Mouse (Mus musculus) heart, postnatal 0 days (tissue): ENCODE data around the gene Slc25a21. TPM values are rescaled to one million over a fixed set of nuclear protein-coding genes. Genes with fewer than 3 reads are reported as not detected.

ENCODE experiments used
- ATAC-seq: fragments of 200-750 bp; cut with Nextera tagmentation; 2 replicates; pipeline ENCODE4 v1.8.0; 2017; ENCODE audit warnings: low read depth, moderate number of reproducible peaks, moderate library complexity; ENCODE audit not compliant: insufficient read depth
- DNase-seq: peaks from one replicate; pipeline ENCODE4 v3.0.0-alpha.2; 2016; ENCODE audit warnings: low spot score
- H3K27ac ChIP-seq: fragments of 300-500 bp; sonication (generic); 2 replicates; pipeline ENCODE4 v1.5.1; 2014; ENCODE audit warnings: low read depth, mild to moderate bottlenecking
- H3K27me3 ChIP-seq: fragments of 300-500 bp; sonication (generic); 2 replicates; pipeline ENCODE4 v1.6.1; 2014; ENCODE audit warnings: low read length, mixed read lengths; ENCODE audit not compliant: control insufficient read depth, insufficient read depth
- H3K36me3 ChIP-seq: fragments of 300-500 bp; sonication (generic); replicated peaks from 2 replicates; pipeline ENCODE4 v1.6.1; 2014; ENCODE audit warnings: low read length, mixed read lengths; ENCODE audit not compliant: control insufficient read depth, insufficient read depth
- H3K4me1 ChIP-seq: fragments of 300-500 bp; sonication (generic); 2 replicates; pipeline ENCODE4 v1.6.1; 2014; ENCODE audit warnings: antibody characterized with exemption; ENCODE audit not compliant: control insufficient read depth, insufficient read depth
- H3K4me2 ChIP-seq: fragments of 300-500 bp; sonication (generic); 2 replicates; pipeline ENCODE4 v1.6.1; 2014; ENCODE audit warnings: low read depth, mild to moderate bottlenecking, low read length, moderate library complexity
- H3K4me3 ChIP-seq: fragments of 300-500 bp; sonication (generic); 2 replicates; pipeline ENCODE4 v1.5.1; 2014; ENCODE audit warnings: low read depth, low read length
- H3K9ac ChIP-seq: fragments of 300-500 bp; sonication (generic); replicated peaks from 2 replicates; pipeline ENCODE4 v1.6.1; 2014; ENCODE audit warnings: low read depth, low read length, mixed read lengths
- H3K9me3 ChIP-seq: fragments of 300-500 bp; sonication (generic); replicated peaks from 2 replicates; pipeline ENCODE4 v1.6.1; 2016; ENCODE audit warnings: low read length; ENCODE audit not compliant: control insufficient read depth
- CTCF ChIP-seq: IDR thresholded peaks from 2 replicates; pipeline ENCODE4 v1.5.1; 2016; ENCODE audit warnings: antibody characterized with exemption, control low read depth, low read depth
- EP300 ChIP-seq: IDR thresholded peaks from 2 replicates; pipeline ENCODE4 v1.6.1; 2016; ENCODE audit warnings: antibody characterized with exemption, low read depth
- WGBS: fragments of 180-500 bp; shearing (Covaris S2); extraction: QIAGEN DNeasy Blood & Tissue Kit; methylation state at CpG from one replicate; pipeline ENCODE4 v1.1.7; 2014; 5-methylcytosine and 5-hydroxymethylcytosine counted together
- polyA plus RNA-seq: library from polyadenylated mRNA; unstranded; fragments of >200 nt; fragmentation: Nextera tagmentation; extraction: Ambion mirVana; gene quantifications from 2 replicates; pipeline ENCODE4 v1.2.1, GENCODE M21; 2015
- total RNA-seq: library from RNA; depleted of rRNA; stranded (reverse); fragments of >200 nt; gene quantifications from 2 replicates; pipeline ENCODE4 v1.2.3, GENCODE M21; 2014; ENCODE audit warnings: low replicate concordance

Slc25a21 gene
- total and polyA plus RNA-seq, 2 experiments from 2014 or later: 0.31 TPM; not detected in 1

DNA sequence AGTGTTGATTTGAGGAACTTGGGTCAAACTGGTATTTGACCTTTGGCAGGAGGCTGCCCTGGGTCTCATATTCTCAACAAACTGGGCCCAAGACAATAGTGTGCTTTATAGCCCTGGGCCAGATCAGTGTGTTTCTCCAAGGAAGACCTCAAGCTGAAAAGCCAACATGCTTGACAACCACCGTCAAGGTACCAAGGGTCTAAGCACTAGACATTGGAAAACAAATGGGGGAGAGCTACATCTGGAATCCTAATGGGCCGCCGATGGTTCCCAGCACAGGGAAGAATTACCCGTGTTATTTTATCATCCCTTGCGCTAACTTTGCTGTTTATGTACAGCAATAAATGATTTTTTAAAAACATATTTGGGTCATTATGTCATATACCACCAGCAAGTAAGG, 113.7 kb downstream of the Slc25a21 start:
- no peak overlapping the region for H3K4me2 ChIP-seq
- ATAC-seq (no peak), DNase-seq (no peak)
- 84% methylated on average over 5 of the region's 5 CpGs for WGBS
- no peaks in the 10 kb centered on the region for H3K4me1 ChIP-seq
- H3K36me3 ChIP-seq: no peaks in the 10 kb centered on the region
- H3K9me3 ChIP-seq: no peaks in the 10 kb centered on the region
- TF ChIP-seq EP300 (no peak), CTCF (no peak)
- no peaks in the 10 kb centered on the region for H3K27me3 ChIP-seq
- H3K9ac ChIP-seq: no peak overlapping the region
- no peak overlapping the region for H3K4me3 ChIP-seq
- no peak overlapping the region for H3K27ac ChIP-seq

DNA sequence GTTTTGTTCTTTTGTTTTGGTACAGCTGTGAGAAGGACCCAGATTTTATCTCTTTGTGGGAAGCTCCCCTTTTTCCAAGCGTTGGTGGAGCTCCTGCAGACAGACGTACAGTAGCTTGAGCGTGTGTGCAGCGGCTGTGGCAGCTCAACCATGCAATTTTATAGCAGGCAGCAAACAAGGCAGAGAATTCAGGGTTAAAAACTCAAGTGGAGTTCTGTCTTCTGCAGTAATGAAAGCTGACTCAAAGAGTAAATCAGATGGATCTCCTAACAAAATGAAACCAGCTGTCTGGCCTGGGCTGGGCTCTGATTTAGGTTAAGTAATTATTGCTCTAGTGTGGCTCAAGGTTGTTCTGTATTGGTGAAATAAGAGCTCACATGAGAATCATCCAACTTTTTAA, 120.7 kb downstream of the Slc25a21 start:
- no peak overlapping the region for H3K27ac ChIP-seq
- DNase-seq: no peak
- no peak overlapping the region for H3K4me3 ChIP-seq
- no peak overlapping the region for H3K9ac ChIP-seq
- no peaks in the 10 kb centered on the region for H3K9me3 ChIP-seq
- TF ChIP-seq EP300: no peak
- no peak for TF ChIP-seq CTCF
- H3K4me1 ChIP-seq: no peaks in the 10 kb centered on the region
- H3K4me2 ChIP-seq: no peak overlapping the region
- H3K36me3 ChIP-seq: no peaks in the 10 kb centered on the region
- 76% methylated on average over 4 of the region's 4 CpGs for WGBS
- H3K27me3 ChIP-seq: no peaks in the 10 kb centered on the region
- no peak for ATAC-seq

DNA sequence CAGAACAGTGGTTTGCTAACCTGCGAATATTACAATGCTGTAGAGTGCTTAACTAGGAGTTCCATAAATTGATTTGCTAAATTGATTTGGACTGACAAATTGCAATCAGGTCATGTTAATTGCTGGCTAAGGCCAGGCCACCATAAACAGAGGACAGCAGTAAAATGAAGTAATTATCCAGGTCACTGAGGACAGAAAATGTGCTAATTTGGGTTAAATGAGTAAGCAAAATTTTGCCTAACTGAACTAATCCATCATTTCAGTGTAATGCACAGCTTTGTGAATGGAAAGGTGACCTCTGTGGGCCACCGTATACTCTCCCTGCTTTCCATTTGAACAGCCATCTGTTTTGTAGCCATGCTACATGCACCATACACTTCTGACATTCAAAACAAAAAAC, 124.7 kb downstream of the Slc25a21 start:
- ATAC-seq: no peak
- WGBS: 82% methylated on average over 2 of the region's 2 CpGs
- TF ChIP-seq EP300: no peak
- no peak for TF ChIP-seq CTCF

GRCm38 (mm10) chr12:57068607-57069006, 128.7 kb downstream of the Slc25a21 start:
- DNase-seq (no peak), ATAC-seq (no peak)
- Histone ChIP-seq H3K36me3 (no peaks in the 10 kb centered on the region), H3K27me3 (no peaks in the 10 kb centered on the region), H3K4me2 (no peak overlapping the region), H3K9me3 (no peaks in the 10 kb centered on the region), H3K27ac (no peak overlapping the region), H3K4me3 (no peak overlapping the region), H3K4me1 (no peaks in the 10 kb centered on the region), H3K9ac (no peak overlapping the region)
- 45% methylated on average over 5 of the region's 5 CpGs for whole genome bisulfite sequencing
- TF ChIP-seq CTCF (no peak), EP300 (no peak)

More for the DNA sequence above, 124.7 kb downstream of the Slc25a21 start:
- Histone ChIP-seq H3K4me2 (no peak overlapping the region), H3K27me3 (no peaks in the 10 kb centered on the region), H3K4me3 (no peak overlapping the region), H3K9me3 (no peaks in the 10 kb centered on the region), H3K36me3 (no peaks in the 10 kb centered on the region), H3K27ac (no peak overlapping the region), H3K9ac (no peak overlapping the region), H3K4me1 (no peaks in the 10 kb centered on the region)
- no peak for DNase-seq

DNA sequence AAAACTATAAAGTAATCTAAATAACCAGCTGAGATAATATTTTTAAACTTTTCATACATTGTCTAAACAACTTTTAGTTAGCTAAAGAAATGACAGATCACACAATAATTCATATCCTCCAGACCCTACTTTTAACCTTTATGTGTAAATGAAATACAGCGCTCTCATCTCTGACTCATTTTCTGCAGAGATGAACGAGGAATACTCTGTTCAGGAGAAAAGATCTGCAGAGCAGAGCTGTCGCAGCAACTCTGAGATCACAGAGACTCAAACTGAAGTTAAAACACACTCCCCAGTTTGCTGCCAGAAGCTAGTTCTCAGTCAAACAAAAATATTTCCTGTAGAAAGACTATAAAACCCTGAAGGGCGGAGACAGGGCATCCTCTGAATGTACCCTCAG, 177.5 kb downstream of the Slc25a21 start:
- DNase-seq: no peak
- no peak for ATAC-seq
- 69% methylated on average over 4 of the region's 4 CpGs for WGBS

GRCm38 (mm10) chr12:57016845-57017244, 180.4 kb downstream of the Slc25a21 start:
- DNase-seq (no peak), ATAC-seq (no peak)
- TF ChIP-seq CTCF (no peak), EP300 (no peak)
- no peak overlapping the region for H3K27ac ChIP-seq
- no peaks in the 10 kb centered on the region for H3K4me1 ChIP-seq
- no peak overlapping the region for H3K9ac ChIP-seq
- H3K27me3 ChIP-seq: no peaks in the 10 kb centered on the region
- 59% methylated on average over 3 of the region's 3 CpGs for WGBS
- no peaks in the 10 kb centered on the region for H3K36me3 ChIP-seq
- H3K4me3 ChIP-seq: no peak overlapping the region
- H3K4me2 ChIP-seq: no peak overlapping the region
- no peaks in the 10 kb centered on the region for H3K9me3 ChIP-seq

More for the DNA sequence above, 177.5 kb downstream of the Slc25a21 start:
- Histone ChIP-seq H3K27ac (no peak overlapping the region), H3K4me3 (no peak overlapping the region), H3K9me3 (no peaks in the 10 kb centered on the region), H3K4me2 (no peak overlapping the region), H3K27me3 (no peaks in the 10 kb centered on the region), H3K9ac (no peak overlapping the region), H3K36me3 (no peaks in the 10 kb centered on the region), H3K4me1 (no peaks in the 10 kb centered on the region)
- TF ChIP-seq CTCF (no peak), EP300 (no peak)
